Mouse (Mus musculus): ENCODE measurements around the gene Gm47841. TPM values are rescaled to one million over a fixed set of nuclear protein-coding genes. Genes with fewer than 3 reads are reported as not detected.
A peak's percentile ranks its signal among the peaks of the same experiment; 100 is the strongest.

The Gm47841 gene
- total RNA-seq, 4 experiments from 2014 or later, result not detected

DNA sequence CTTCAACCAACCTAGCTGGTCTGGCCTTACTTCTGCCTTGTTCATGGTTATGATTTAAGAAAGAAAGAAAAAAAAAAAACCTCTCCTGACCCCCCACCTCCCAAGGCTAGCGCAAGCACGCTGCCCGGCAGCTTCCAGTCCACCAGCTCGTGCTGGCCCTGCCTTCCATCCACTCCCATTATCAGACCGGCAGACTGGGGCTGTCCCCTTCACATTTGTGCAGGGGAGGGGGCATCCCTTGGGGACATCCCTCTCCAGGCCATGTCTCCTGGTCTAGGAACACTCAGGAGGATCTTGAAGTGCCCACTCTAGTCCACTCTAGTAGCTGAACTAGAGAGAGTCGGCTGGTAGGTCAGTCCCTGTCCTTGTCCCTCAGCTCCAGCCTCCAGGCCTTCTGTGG is 2.7 kb downstream of the Gm47841 start:
- no peak for DNase-seq (ENCODE audit: low spot score in 2 of 2)

DNA sequence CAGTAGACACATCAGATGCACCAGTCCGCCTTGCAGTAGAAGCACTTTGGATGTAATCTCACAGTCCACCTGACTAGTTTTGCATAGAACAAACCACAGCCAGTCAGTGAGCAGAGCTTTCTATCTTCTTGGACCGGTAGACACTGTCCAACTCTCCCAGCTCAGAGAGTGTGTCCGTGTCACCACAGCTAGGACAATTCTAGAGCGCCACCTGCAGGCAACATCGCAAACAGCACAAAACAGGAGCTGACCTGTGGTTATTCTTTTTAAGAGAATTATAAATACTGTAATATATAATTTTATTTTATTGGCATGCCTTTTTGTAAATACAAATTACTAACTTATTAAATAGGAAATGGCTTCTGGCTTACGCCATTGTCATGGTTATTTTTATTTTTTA is 4.6 kb downstream of the Gm47841 start:
- no peak for DNase-seq (ENCODE audit: low spot score in 2 of 2)

DNA sequence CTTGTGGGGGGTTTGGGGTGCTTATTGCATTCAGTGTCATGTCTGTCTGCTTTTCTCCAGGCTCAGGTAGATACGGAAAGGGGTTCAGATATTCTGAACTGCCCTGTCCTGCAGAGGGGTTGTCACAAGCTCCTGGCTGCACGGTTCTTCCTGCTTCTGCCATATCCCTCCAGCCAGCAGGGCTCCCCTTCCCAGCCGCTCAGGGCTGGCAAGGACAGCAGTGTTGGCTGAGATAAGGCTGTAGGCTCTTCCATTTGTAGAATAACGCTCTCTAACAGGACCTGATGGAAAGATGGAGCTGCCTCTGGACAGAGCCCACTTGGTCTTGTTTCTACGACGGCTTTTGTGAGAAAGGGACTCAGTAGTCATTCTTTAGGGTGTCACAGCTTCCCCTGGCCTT is 5.2 kb downstream of the Gm47841 start:
- no peak for DNase-seq (ENCODE audit: low spot score in 2 of 2)

DNA sequence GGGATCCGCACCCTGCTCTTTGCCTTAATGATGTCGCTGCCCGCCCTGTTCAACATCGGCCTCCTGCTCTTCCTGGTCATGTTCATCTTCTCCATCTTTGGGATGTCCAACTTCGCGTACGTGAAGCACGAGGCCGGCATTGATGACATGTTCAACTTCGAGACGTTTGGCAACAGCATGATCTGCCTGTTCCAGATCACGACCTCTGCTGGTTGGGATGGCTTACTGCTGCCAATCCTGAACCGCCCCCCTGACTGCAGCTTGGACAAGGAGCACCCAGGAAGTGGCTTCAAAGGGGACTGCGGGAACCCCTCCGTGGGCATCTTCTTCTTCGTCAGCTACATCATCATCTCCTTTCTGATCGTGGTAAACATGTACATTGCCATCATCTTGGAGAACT is 7.5 kb downstream of the Gm47841 start:
- no peak for DNase-seq (ENCODE audit: low spot score in 2 of 2)

DNA sequence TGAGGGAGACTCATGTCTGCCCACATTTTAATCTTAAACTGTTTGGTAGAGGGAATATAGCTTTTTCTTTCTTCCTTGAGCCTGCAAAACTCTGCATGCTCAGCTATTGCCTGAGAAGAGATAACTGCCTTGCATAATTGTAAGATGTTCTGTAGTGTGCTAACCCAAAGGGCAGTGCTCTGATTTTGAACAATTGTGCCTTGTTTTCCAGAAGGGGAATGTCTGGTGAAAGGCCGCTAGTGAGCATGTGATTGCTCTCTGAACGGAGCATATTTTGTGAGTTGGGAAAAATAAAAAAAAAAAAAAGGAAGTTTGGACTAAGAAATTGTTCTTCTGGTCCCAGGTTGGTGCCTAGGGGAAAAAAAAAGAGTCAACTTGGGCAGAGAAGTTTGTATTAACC is 18.2 kb downstream of the Gm47841 start:
- DNase-seq (ENCODE audit: low spot score in 2 of 2), result no peak

DNA sequence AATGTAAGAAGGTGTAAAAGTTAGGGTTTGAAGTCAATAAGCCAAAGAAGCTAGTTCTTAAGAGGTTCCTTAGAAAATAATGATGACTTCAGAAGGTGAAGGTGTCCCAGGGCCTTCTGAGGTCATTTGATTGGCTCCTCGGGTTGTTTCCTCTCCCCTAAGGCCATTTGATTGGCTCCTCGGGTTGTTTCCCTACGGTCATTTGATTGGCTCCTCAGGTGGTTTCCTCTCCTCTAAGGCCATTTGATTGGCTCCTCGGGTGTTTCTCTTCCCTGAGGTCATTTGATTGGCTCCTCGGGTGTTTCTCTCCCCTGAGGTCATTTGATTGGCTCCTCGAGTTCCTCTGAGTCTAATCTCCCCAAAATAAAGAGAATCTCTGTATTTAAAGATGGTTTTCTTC is 35.8 kb downstream of the Gm47841 start:
- no peak for DNase-seq (ENCODE audit: low spot score in 2 of 2)

DNA sequence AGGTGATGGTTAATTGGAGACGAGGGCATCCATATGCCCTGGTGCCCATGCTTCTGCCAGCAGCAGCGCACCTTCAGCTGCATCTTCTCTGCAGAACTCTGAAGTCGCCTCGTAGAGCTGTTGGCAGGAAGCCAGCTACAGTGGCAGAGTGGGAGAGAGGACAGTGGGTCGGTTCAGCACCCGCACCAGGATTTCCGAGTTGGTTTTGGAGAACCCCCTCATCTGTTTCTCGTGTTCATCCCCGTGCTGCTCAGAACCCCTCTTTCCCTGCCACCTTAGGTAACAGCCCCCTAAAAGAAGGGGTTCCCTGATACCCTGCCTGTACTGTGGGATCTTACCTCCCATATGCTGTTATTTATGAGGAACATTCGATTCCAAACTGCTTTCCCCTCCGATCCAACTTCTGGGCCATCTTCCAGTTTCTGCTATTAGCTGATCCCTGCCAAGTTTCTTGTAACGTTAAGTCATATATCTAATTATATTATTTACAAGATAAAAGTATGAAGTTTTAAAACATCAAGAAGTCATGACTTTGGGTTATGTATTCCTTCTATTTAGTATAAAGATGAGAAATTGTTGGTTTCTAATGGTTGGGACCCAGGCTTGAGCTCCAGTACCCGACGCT is 38.7 kb downstream of the Gm47841 start:
- DNase-seq (ENCODE audit: low spot score in 2 of 2), result no peak

DNA sequence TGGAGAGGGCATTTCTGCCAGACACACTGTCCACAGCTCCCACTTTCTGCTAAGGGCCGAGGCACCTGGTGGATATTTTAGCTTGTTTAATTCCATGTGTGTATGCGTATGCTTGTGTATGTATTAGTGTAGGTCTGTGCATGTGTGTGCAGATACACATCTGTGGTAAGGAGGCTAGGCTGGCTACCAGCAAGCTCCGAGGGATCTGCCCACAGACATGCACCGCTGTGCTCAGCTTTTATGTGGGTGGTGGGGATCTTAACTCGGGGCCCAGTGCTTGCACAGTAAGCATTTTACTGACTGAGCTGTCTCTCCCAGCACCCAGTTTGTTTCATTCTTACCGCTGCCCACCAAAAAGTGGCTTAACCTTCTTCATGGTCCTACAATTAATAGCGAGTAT is 40.0 kb downstream of the Gm47841 start:
- no peak for DNase-seq (ENCODE audit: low spot score in 2 of 2)

DNA sequence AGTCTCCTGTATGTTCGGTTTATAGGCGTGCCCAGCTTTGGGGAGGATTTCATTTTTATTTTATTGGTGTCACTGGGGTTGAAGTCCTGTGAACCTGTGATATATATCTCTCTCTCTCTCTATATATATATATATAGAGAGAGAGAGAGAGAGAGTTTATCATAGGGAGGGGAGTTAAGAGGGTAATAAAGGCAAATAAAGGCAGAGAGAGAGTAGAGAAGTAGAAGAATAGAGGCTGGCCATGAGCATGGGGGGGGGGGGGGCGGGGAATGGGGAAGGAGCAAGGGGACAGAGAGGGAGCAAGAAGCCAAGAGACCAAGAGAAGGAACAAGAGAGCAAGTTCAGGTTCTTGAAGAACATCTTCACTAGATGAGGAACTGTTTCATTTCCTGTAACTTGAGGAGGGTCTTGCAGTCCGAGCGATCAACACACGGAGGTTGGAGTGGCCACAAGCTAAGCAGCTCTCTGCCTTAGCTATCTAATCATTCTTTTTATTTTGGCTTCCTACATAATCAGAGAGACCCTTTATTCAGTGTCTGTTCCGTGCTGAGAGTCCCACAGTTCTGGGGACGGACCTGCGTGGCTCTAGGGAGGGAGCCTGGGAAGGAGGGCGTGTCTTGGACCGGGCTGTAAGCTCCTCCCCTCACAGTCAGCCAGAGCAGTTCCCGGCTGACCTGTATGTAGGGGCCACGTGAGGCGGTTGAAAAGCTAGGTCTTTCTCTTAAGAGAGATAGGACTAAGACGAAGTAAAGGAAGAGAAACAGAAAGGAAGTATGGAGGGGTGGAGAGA is 40.8 kb downstream of the Gm47841 start:
- DNase-seq (ENCODE audit: low spot score in 2 of 2), result peak; percentile 9 to 22

DNA sequence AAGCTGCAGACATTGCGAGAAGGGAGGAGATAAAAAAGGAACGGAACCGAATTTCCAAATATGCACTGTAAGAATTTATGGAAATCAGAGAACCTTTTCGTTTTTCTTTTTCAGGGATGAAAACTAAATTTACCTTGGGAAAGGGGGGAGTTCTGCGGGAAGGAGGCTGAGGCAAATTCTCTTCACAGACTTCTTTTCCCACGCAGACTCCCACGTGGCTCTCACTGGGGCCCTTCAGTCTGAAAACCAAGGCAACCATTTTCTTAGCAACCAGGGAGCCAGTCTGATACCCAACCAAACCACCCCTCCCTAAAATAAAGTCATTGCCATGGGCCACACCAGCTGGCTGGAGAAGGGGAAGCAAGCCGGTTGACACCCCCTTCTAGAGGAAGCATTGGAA is 41.5 kb downstream of the Gm47841 start:
- DNase-seq (ENCODE audit: low spot score in 2 of 2), result no peak

DNA sequence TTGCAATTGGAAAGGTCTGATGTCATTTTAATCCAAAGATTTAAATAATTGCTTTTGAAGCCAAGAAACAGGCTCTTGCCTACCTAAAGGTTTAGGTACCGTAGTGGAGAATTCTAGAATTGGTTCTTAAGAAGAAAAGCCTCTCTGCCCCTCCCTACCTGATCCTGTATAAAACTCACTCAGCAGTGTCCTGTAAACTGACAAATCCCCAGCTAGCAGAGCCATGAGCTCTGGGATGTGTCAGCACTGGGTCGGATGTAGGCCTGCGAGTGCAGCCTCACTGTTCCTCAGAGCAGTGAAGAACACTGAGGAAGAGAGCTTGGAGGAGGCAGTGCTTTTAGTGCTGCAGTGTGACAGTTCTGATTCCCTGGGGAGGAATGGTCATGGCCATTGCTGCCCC is 42.7 kb downstream of the Gm47841 start:
- DNase-seq (ENCODE audit: low spot score in 2 of 2), result no peak

DNA sequence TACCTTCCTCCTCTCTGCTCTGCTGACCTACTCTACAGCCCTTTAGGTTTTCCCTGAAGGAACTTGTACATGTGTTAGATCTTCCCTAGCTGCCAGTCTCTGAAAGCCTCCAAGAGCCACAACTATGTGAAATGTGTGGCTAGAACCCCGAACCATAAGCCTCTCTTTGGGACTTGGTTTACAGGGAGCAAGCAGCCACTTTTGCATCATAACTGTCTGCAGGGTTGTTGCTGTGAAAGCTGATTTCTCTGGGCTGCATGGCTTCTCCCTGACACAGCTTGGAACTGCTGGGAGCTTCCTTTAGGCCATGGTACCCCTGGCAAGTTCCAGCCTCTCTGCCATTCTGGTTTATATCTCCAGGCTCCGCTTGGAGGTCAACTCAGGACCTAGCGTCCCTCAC is 44.7 kb downstream of the Gm47841 start:
- no peak for DNase-seq (ENCODE audit: low spot score in 2 of 2)

DNA sequence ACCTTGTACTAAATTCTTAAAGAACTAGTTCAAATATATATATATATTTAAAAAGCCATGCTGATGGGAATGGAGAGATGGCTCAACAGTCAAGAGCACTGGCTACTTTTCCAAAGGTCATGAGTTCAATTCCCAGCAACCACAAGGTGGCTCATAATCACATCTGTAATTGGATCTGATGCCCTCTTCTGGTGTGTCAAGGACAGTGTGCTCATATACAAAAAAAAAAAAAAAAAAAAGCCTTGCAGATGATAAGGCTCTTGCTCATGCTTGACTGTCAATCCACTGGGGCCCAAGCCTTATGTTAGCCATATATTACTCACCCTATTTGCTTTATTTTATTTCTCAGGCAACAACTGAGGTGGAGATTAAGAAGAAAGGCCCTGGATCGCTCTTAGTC is 45.5 kb downstream of the Gm47841 start:
- DNase-seq (ENCODE audit: low spot score in 2 of 2), result no peak

DNA sequence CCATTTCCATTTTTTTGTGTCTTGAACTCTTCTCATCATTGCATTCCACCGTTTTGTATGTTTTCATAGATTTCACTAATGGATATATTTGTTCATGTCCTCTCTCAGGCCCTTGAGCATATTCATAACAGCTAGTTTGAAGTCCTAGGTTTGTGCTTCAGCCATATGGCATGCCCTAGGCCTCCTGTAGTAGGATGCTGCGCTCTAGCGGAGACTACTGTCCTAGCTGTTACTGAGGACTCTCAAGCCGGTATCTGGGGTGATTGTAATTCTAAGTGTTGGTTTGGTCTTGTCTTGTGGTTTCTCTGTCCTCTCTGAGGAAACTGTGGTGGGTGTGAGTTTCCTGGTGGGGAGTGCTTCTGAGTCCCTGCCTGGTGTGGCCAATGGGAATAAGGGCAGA is 50.1 kb downstream of the Gm47841 start:
- no peak for DNase-seq (ENCODE audit: low spot score in 2 of 2)

Other genes with a start within 250 kb of the Gm47841 start
- under 1 TPM in 3 of 4 experiments, not detected in 1; 0.12 to 0.22 (median 0.20) TPM for gene Scn8a, start 177.5 kb downstream of the Gm47841 start, total RNA-seq (2022)
- gene Fignl2, start 31.2 kb upstream of the Gm47841 start, total RNA-seq (2022), result under 1 TPM; 0.31 to 0.73 (median 0.59) TPM
- not detected for gene Ankrd33, start 68.4 kb upstream of the Gm47841 start, total RNA-seq (2022)
- gene Acvrl1, start 81.1 kb upstream of the Gm47841 start, total RNA-seq (2022), result 1 to 10 TPM; 6.6 to 9.5 (median 7.6) TPM
- 10 to 100 TPM; 33.0 to 44.0 (median 39.4) TPM for gene Acvr1b, start 126.7 kb upstream of the Gm47841 start, total RNA-seq (2022)
- 1 to 10 TPM; 3.0 to 5.4 (median 4.4) TPM for gene Grasp, start 176.8 kb upstream of the Gm47841 start, total RNA-seq (2022)
- gene Nr4a1, start 206.9 kb upstream of the Gm47841 start, total RNA-seq (2022), result 100 to 1,000 TPM; 114 to 232 (median 117) TPM
- gene Atg101, start 236.9 kb upstream of the Gm47841 start, total RNA-seq (2022), result 10 to 100 TPM; 28.6 to 35.4 (median 31.8) TPM
- gene 6030408B16Rik, start 245.8 kb upstream of the Gm47841 start, total RNA-seq (2022), result not detected

All from gastrocnemius, adult 8-10 months (tissue).